Mouse (Mus musculus): ENCODE results near the gene Olfr481.

The Olfr481 gene

DNA sequence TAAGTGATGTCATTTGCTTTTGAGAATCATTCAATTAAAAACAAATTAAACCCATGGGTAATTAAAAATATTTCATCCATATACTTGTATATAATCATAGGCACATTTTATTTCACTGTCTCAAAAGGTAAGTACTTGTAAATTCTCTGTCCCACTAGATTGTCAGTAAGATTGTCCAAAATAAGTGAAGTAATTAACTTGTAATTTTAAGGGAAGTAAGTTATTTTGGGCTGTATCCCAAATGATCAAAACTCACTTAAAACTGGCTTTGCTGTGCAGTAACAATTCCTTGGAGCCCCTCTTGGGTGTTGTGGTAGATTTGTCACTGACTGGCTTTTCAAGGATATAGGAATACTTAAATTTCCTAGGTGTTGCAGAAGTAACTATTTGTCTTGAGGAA, at the start of gene Olfr481:
TSS of gene Olfr481 (plus strand) at position 301 of the 400 bp plus-strand sequence.
- no peak for DNase-seq (ENCODE audit: low spot score)

DNA sequence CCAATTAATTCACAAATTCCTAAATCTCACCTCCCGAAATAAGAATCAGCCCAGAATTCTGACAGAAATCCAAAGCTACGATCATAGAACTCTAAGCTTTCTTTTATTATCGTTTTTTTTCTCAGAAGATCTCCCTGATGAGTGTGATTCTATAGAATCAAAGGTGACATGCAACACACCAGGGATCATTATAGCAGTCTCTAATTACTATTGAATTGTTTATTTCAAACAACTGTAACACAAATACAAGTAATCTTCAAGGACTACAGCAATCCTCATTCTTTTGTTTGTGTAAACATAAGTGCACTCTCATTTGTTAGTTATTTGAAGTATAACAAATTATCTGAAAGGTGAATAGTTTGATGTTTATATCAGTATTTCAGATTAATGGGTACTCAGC, 45.8 kb upstream of the Olfr481 start, which contains the start of gene Olfr478:
TSS of gene Olfr478 (minus strand) at position 101 of the 400 bp plus-strand sequence.
- DNase-seq (ENCODE audit: low spot score) = no peak

DNA sequence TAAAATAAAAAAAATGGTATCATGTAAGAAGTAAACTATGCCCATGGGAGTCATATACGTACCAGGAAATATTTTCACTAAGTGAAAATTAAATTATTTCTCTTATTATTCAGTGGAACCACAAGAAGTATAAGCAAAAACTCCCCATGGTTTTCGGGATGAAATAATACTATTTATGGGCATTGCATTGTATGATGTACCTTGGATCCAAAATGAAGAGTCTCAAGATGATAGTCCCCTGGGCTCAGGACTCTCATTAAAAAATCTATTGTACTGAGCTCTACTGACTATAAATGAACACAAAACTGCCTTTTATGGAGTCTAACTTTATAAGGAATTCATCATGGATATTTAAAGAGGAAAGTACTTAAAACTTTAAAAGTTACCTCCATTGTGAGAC, 29.3 kb upstream of the Olfr481 start, which contains the start of gene Olfr479:
TSS of gene Olfr479 (plus strand) at position 301 of the 400 bp plus-strand sequence.
- DNase-seq (ENCODE audit: low spot score) = no peak

DNA sequence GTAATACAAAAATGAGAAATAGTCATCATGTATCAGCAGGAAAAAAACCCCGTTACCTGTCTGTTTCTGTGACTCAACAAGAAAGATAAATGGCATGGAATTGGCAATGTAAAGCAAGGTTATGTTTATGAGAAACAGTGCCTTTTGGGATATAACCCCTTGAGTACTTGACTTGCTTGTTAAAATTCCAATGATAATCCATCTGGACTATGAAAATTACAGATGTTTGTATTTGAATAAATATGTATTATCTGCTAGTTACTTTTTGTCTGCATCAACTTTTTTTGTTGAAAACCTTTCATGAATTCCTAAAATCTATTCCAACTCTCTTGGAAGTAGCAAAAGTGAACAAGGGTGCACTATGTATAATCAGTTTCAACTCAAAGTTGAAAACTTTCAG, 12.4 kb upstream of the Olfr481 start, which contains the start of gene Olfr480:
TSS of gene Olfr480 (minus strand) at position 101 of the 400 bp plus-strand sequence.
- no peak for DNase-seq (ENCODE audit: low spot score)

DNA sequence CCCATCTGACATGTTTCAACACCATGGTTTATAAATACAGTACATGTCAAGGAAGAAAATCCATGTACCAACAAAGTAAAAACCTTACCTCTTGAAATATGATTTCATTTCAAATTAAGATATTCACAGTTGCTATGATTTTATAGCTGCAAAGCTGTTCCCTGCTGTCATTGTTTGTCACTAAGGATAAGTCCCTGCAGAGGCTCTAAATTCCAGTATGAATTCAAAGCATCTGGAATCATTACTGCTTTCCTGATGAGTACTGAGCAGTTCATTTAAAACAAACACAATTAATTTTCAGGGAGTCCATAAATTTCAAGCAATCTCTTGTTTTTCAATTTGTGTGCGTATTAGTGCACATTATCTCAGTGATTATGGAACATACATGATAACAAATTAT, 17.8 kb downstream of the Olfr481 start, which contains the start of gene Olfr482:
TSS of gene Olfr482 (minus strand) at position 101 of the 400 bp plus-strand sequence.
- no peak for DNase-seq (ENCODE audit: low spot score)

DNA sequence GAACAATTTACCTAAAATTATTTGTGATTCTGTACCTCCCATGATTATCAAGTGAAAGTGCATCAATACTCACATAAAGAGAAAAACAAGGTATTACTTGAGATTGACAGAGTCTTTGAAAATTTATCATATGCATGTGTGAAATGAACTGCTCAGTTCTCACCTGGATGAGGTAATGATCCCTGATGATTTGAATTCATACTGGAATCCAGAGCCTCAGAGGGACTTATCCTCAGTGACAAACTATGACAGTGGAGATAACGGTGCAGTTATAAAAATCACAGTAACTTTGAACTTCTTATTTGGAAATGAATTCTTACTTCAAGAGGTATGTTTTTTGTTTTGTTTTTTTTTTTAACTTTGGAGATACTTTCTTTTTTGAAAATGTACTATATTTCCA, 20.9 kb downstream of the Olfr481 start, which contains the start of gene Olfr483:
TSS of gene Olfr483 (plus strand) at position 301 of the 400 bp plus-strand sequence.
- no peak for DNase-seq (ENCODE audit: low spot score)

DNA sequence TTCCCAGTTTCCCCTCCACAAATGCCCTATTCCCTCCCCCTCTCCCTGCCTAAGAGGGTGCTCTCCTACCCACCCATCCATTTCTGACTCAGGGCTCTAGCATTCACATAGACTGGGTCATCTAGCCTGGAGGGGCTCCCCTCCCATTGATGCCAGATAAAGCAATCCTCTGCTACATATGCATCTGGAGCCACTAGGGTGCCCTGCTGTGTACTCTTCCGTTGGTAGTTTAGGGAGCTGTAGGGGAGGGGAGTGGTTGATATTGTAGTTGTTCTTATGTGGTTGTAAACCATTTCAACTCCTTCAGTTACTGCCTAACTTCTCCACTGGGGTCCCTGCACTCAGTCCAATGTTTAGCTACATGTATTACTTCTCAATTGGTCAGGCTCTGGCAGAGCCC, 41.0 kb downstream of the Olfr481 start:
- DNase-seq (ENCODE audit: low spot score) = no peak

DNA sequence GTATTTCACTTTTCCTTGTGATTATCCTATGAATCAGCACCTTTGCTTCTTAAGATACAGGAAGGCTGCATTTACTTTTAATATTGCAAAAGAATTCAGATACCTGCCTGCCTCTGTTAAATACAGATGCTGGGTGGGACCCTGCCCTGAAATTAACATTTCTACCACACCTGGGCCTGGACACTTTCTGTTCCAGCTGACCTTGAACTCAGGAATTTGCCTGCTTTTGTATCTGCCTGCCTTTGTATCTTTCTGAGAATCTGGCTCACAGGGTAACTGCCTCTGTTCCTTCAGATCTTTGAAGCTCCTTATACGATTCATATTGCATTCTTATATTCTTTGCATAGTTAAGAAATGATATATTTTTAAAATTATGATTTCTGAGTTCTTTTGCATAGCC, 41.8 kb downstream of the Olfr481 start:
- DNase-seq (ENCODE audit: low spot score) = no peak

DNA sequence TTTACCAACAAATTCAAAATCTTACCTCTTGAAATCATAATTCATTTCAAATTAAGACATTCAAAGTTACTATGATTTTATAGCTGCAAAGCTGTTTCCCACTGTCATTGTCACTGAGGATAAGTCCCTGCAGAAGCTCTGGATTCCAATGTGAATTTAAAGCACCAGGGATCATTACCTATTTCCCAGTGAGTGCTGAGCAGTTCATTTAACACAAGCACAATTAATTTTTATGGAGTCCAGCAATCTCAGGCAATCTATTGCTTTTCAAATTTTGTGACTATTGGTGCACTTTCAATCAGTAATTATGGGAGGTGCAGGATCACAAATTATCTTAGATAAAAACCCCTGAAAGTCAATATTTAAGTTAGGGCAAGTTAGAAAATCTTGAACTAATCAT, 47.7 kb downstream of the Olfr481 start, which contains the start of gene Olfr484:
TSS of gene Olfr484 (minus strand) at position 101 of the 400 bp plus-strand sequence.
- no peak for DNase-seq (ENCODE audit: low spot score)

Data from urinary bladder, postnatal 14 days (tissue).